Mouse (Mus musculus) small intestine, adult 2 months (tissue): ENCODE measurements around the gene Lamb3. TPM values are rescaled to one million over a fixed set of nuclear protein-coding genes. Genes with fewer than 3 reads are reported as not detected.
A peak's percentile ranks its signal among the peaks of the same experiment; 100 is the strongest.

ENCODE experiments used
- H3K27ac ChIP-seq: fragments of 200-500 bp; 2 replicates; pipeline ENCODE4 v1.5.1; 2012; ENCODE audit warnings: low read depth, low read length, control low read depth, inconsistent platforms; ENCODE audit not compliant: insufficient read depth
- H3K27me3 ChIP-seq: fragments of 200-500 bp; 2 replicates; pipeline ENCODE4 v1.6.1; 2012; ENCODE audit warnings: mild to moderate bottlenecking, moderate library complexity, low read length, inconsistent platforms; ENCODE audit not compliant: control insufficient read depth, insufficient read depth
- H3K36me3 ChIP-seq: fragments of 200-500 bp; 2 replicates; pipeline ENCODE4 v1.6.1; 2012; ENCODE audit warnings: mild to moderate bottlenecking, low read length, control low read depth, inconsistent platforms; ENCODE audit not compliant: control insufficient read depth, insufficient read depth
- H3K4me1 ChIP-seq: fragments of 200-500 bp; 2 replicates; pipeline ENCODE4 v1.6.1; 2012; ENCODE audit warnings: low read length, inconsistent platforms, mixed read lengths; ENCODE audit not compliant: control insufficient read depth, insufficient read depth, insufficient read length
- H3K4me3 ChIP-seq: fragments of 200-500 bp; 2 replicates; pipeline ENCODE4 v1.5.1; 2012; ENCODE audit warnings: low read depth, mild to moderate bottlenecking, control low read depth, inconsistent platforms, low read length, moderate library complexity
- CTCF ChIP-seq: fragments of 200-500 bp; IDR thresholded peaks from 2 replicates; pipeline ENCODE4 v1.5.1; 2012; ENCODE audit warnings: low read depth, mild to moderate bottlenecking, control low read depth, inconsistent platforms, low read length, moderate library complexity, mixed read lengths; ENCODE audit not compliant: insufficient replicate concordance, insufficient read length; ENCODE audit errors: extremely low read depth
- POLR2A ChIP-seq: fragments of 200-500 bp; IDR thresholded peaks from 2 replicates; pipeline ENCODE4 v1.6.1; 2012; ENCODE audit warnings: low read depth, mild to moderate bottlenecking, control low read depth, inconsistent platforms, low read length, moderate library complexity
- WGBS: fragments of 180-500 bp; shearing (Covaris S2); methylation state at CpG from one replicate; pipeline ENCODE4 v1.1.7; 2018; 5-methylcytosine and 5-hydroxymethylcytosine counted together
- polyA plus RNA-seq: library from polyadenylated mRNA; depleted of rRNA; stranded (reverse); fragments of >200 nt; gene quantifications from 2 replicates; pipeline ENCODE4 v1.2.3, GENCODE M21; 2012; rRNA removed

Lamb3 gene
- polyA plus RNA-seq, 1 experiment = 21.7 TPM

DNA sequence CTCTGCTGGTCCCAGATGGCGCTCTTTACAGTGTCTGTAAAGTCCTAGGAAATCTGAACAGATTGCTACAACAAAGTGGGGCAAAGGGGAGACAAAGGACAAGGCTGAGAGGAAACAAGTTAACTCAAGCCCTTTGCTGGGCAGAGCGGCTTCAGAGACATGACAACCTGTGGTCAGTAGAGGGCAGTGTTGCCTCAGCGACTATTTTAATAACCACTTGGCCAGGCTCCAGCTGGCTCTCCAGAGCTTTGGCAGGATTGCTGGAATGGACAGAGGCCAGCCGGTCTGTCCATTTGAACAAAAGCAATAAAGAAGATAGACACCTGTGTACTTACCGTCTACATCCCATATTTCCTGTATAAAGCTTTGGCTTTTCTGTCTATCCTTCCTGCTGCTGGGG lies 178.6 kb downstream of the Lamb3 start:
- Histone ChIP-seq H3K27ac (no peak overlapping the region), H3K4me1 (no peaks in the 10 kb centered on the region; the same call in 1 of the 2 replicates), H3K4me3 (no peak overlapping the region), H3K27me3 (no peaks in the 10 kb centered on the region), H3K36me3 (no peaks in the 10 kb centered on the region)
- under 1% methylated on average over 5 of the region's 5 CpGs for WGBS
- no peak for TF ChIP-seq POLR2A
- TF ChIP-seq CTCF = peak; percentile 92; the same call in 1 of the 2 replicates

- no peaks in the 10 kb centered on the region; the same call in 1 of the 2 replicates for H3K4me1 ChIP-seq
- TF ChIP-seq CTCF (no peak), POLR2A (no peak)
- no peak overlapping the region for H3K4me3 ChIP-seq
- H3K27ac ChIP-seq = no peak overlapping the region
- H3K36me3 ChIP-seq = no peaks in the 10 kb centered on the region
- 56% methylated on average over 2 of the region's 2 CpGs for WGBS
- no peaks in the 10 kb centered on the region for H3K27me3 ChIP-seq
Measured at GRCm38 (mm10) chr1:193387241-193387640, 179.7 kb downstream of the Lamb3 start.

DNA sequence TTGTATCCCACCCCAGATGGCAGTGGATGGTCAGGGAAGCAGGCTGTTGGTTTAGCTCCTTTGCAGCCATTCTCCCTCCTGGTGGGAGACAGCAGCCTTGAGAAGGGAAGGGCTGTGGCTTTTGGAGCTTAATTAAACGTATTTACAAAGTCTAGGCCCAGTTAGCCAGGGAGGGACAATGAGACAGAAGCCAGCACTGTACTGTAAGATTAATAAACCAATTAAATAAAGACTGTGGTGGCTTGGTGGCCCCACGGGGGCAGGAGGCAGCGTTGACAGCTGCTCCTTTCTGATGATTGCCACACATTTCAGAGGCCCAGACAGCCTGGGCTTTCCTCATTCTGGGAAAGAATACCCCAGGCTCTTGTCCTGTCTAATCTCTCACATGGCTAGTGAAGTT lies 182.0 kb downstream of the Lamb3 start:
- H3K27ac ChIP-seq = no peak overlapping the region
- H3K4me1 ChIP-seq = no peaks in the 10 kb centered on the region
- H3K4me3 ChIP-seq = no peak overlapping the region
- WGBS = 17% methylated on average over 3 of the region's 3 CpGs
- TF ChIP-seq CTCF = no peak
- no peak for TF ChIP-seq POLR2A
- no peaks in the 10 kb centered on the region for H3K36me3 ChIP-seq
- H3K27me3 ChIP-seq = no peaks in the 10 kb centered on the region

DNA sequence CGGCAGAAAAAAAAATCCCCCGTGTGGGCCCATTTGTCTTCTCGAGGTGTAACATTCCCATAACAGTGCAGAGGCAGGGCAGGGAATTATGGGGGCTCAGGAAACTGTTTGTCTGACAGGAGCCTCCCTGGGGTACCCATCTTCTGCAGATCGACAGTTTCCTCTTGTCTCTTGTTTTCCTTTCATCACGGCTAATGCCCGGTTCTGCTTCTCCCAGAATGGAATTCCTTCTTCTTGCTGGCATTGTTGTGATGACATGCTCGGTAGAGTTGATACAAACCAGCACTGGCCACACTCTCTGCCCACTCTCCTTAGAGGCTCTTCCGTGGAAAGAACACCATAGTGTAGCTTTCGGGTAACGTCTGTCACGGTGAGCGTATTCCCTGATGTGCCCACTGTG lies 182.5 kb downstream of the Lamb3 start:
- no peak overlapping the region for H3K27ac ChIP-seq
- H3K36me3 ChIP-seq = no peaks in the 10 kb centered on the region
- WGBS = 75% methylated on average over 12 of the region's 12 CpGs
- H3K27me3 ChIP-seq = no peaks in the 10 kb centered on the region
- TF ChIP-seq POLR2A (no peak), CTCF (no peak)
- H3K4me1 ChIP-seq = no peaks in the 10 kb centered on the region
- H3K4me3 ChIP-seq = no peak overlapping the region

- Histone ChIP-seq H3K4me1 (no peaks in the 10 kb centered on the region), H3K36me3 (no peaks in the 10 kb centered on the region), H3K27me3 (no peaks in the 10 kb centered on the region), H3K4me3 (no peak overlapping the region), H3K27ac (no peak overlapping the region)
- TF ChIP-seq POLR2A (no peak), CTCF (no peak)
- WGBS = 84% methylated on average over 3 of the region's 3 CpGs
Measured at GRCm38 (mm10) chr1:193392266-193392665, 184.8 kb downstream of the Lamb3 start.

Other genes starting within 250 kb of the Lamb3 start
- 0.01 and 0.05 TPM in 2 replicates for gene Syt14, start 171.9 kb upstream of the Lamb3 start, polyA plus RNA-seq
- 3.1 and 5.5 TPM in 2 replicates for gene Diexf, start 77.4 kb upstream of the Lamb3 start, polyA plus RNA-seq
- gene Irf6, start 54.6 kb upstream of the Lamb3 start, polyA plus RNA-seq = 43.4 and 141 TPM in 2 replicates
- 1.6 and 2.0 TPM in 2 replicates for gene A130010J15Rik, start 39.7 kb upstream of the Lamb3 start, polyA plus RNA-seq
- gene Traf3ip3, start 6.0 kb upstream of the Lamb3 start, polyA plus RNA-seq = 2.6 and 4.6 TPM in 2 replicates
- 3.1 and 3.3 TPM in 2 replicates for gene Hsd11b1, start 56.4 kb downstream of the Lamb3 start, polyA plus RNA-seq
- gene G0s2, start 65.5 kb downstream of the Lamb3 start, polyA plus RNA-seq = 14.2 and 22.5 TPM in 2 replicates
- 0.30 and 0.41 TPM in 2 replicates for gene Camk1g, start 162.6 kb downstream of the Lamb3 start, polyA plus RNA-seq